ENCODE assay signal across 16 mouse cellular contexts in genomic region chr11:101182771-101183517, GRCm38 (mm10). TPM values are rescaled to one million over a fixed set of nuclear protein-coding genes. Genes with fewer than 3 reads are reported as not detected.
DNase-seq lines count a peak whose midpoint lies in the region; ATAC-seq and TF ChIP-seq lines count a peak whose summit lies in the region.
"Had no signal": no experiment of that assay in that cellular context is flagged by ENCODE, and none has a peak within 500 bp of the region (broad histone marks: within the 10 kb centered on the region; RNA-seq: fewer than 3 reads in every experiment).

No protein-coding gene starts in this region.

- no peaks in the 10 kb centered on the region for H3K36me3 ChIP-seq in limb, embryonic 13.5 days
- no peaks in the 10 kb centered on the region for H3K36me3 ChIP-seq in limb, embryonic 10.5 days
- no peaks in the 10 kb centered on the region; the same call in 1 of the 2 replicates for H3K36me3 ChIP-seq in liver, postnatal 0 days (replicated peaks; ENCODE audit: insufficient read depth, low read length)
- H3K36me3 ChIP-seq: neural tube, embryonic 12.5 days had no signal

- H3K27ac ChIP-seq in limb, embryonic 13.5 days: no peak overlapping the region
- H3K27ac ChIP-seq in limb, embryonic 10.5 days: no peak overlapping the region
- H3K27ac ChIP-seq in liver, postnatal 0 days (ENCODE audit: low read depth): no peak overlapping the region
- H3K27ac ChIP-seq: heart, adult 2 months; neural tube, embryonic 12.5 days had no signal

- 75% methylated on average over 14 of the region's 14 CpGs for WGBS in limb, embryonic 13.5 days
- WGBS in limb, embryonic 10.5 days: 83% methylated on average over 14 of the region's 14 CpGs
- WGBS in liver, postnatal 0 days (ENCODE audit: insufficient replicate concordance): 78% methylated on average over 14 of the region's 14 CpGs

- no peak for TF ChIP-seq CTCF in liver, postnatal 0 days (IDR thresholded peaks at IDR 0.05; ENCODE audit: low read depth)

- H3K27me3 ChIP-seq in limb, embryonic 13.5 days: peaks cover 29% of the 10 kb centered on the region
- H3K27me3 ChIP-seq in limb, embryonic 10.5 days (ENCODE audit: low read depth, poor library complexity, severe bottlenecking): peaks cover 45% of the 10 kb centered on the region
- H3K27me3 ChIP-seq in liver, postnatal 0 days (ENCODE audit: insufficient read depth, low read length): peaks cover 1% of the 10 kb centered on the region

- no peak overlapping the region for H3K4me2 ChIP-seq in limb, embryonic 13.5 days (replicated peaks)
- no peak overlapping the region for H3K4me2 ChIP-seq in liver, postnatal 0 days (ENCODE audit: low read depth, low read length)
- H3K4me2 ChIP-seq: liver, embryonic 11.5 days; lung, embryonic 14.5 days; neural tube, embryonic 12.5 days had no signal

- H3K4me1 ChIP-seq in limb, embryonic 13.5 days: 0 out of 2 replicates have a peak, but pooled peaks cover 3% of the 10 kb centered on the region
- peaks cover 8% of the 10 kb centered on the region for H3K4me1 ChIP-seq in limb, embryonic 10.5 days
- 0 out of 2 replicates have a peak, but pooled peaks cover 2% of the 10 kb centered on the region for H3K4me1 ChIP-seq in liver, postnatal 0 days (ENCODE audit: insufficient read depth)

- no peaks in the 10 kb centered on the region for H3K9me3 ChIP-seq in limb, embryonic 13.5 days
- H3K9me3 ChIP-seq in limb, embryonic 10.5 days (replicated peaks): no peaks in the 10 kb centered on the region
- no peaks in the 10 kb centered on the region for H3K9me3 ChIP-seq in liver, postnatal 0 days (ENCODE audit: low read length)
- H3K9me3 ChIP-seq: neural tube, embryonic 12.5 days had no signal

- H3K4me3 ChIP-seq in limb, embryonic 13.5 days: no peak overlapping the region
- no peak overlapping the region for H3K4me3 ChIP-seq in limb, embryonic 10.5 days
- no peak overlapping the region for H3K4me3 ChIP-seq in liver, postnatal 0 days (ENCODE audit: low read depth, low read length)
- H3K4me3 ChIP-seq: heart, adult 2 months; neural tube, embryonic 12.5 days had no signal

- ATAC-seq in cerebellum, adult (ENCODE audit: insufficient number of reproducible peaks, low FRiP score, low TSS enrichment): no peak
- no peak for ATAC-seq in limb, embryonic 13.5 days (ENCODE audit: low FRiP score, low read depth)
- no peak for ATAC-seq in liver, postnatal 0 days

- intact Hi-C loops in heart, postnatal 10 days (cut with DNase I): loop anchor here (5.0 kb wide), 1 partner anchor 201 kb away; no protein-coding TSS in a partner anchor
- intact Hi-C loops in heart, postnatal 36 days (cut with DNase I): loop anchor here (5.0 kb wide), 1 partner anchor 291 kb away; no protein-coding TSS in a partner anchor

- peak overlapping the region; percentile 39; the same call in 1 of the 2 replicates for H3K9ac ChIP-seq in limb, embryonic 13.5 days
- no peak overlapping the region for H3K9ac ChIP-seq in liver, postnatal 0 days (replicated peaks)
- H3K9ac ChIP-seq: lung, embryonic 14.5 days; neural tube, embryonic 12.5 days had no signal

- no peak for TF ChIP-seq EP300 in liver, postnatal 0 days (IDR thresholded peaks at IDR 0.05; ENCODE audit: low read depth)

- peak; percentile 66 for DNase-seq in cerebellum, adult 9-11 months
- DNase-seq in heart, postnatal 10 days: peak; percentile 58 to 65
- DNase-seq in heart, postnatal 36 days: no peak
- no peak for DNase-seq in limb, embryonic 10.5 days (ENCODE audit: low spot score)
- DNase-seq in cerebellum, postnatal 25 days: peak; percentile 55 to 63
- no peak for DNase-seq in liver, postnatal 0 days
- DNase-seq: adrenal gland, adult 2 months; gastrocnemius, postnatal 10 days; heart, adult 2 months; lung, embryonic 14.5 days; lung, postnatal 4 days; right cerebral cortex, postnatal 14 days had no signal

RNA-seq across cellular contexts. Expression of gene Ccr10, which starts 7.7 kb away (rescaled TPM):
- total RNA-seq in heart, postnatal 10 days (2021): under 1 TPM; 0.14 to 0.20 TPM
- under 1 TPM in 1 of 2 experiments, not detected in 1; 0.24 TPM for total RNA-seq in heart, postnatal 36 days (2021)
- 0.10 TPM in 1 of 2 replicates, not detected in the other for polyA plus RNA-seq in limb, embryonic 13.5 days (2015; fragmentation: Nextera tagmentation; extraction: Ambion mirVana)
- polyA plus RNA-seq in limb, embryonic 10.5 days (2016; fragmentation: Nextera tagmentation; extraction: Ambion mirVana): not detected in 2 replicates
- polyA plus RNA-seq in liver, postnatal 0 days (2015; fragmentation: Nextera tagmentation; extraction: Ambion mirVana): 0.09 TPM in 2 replicates
- total RNA-seq: gastrocnemius, postnatal 10 days; heart, adult 2 months had no signal

RNA-seq across cellular contexts. Expression of gene Plekhh3, which starts 11.8 kb away (rescaled TPM):
- total RNA-seq in heart, postnatal 10 days (2021): 10 to 100 TPM; 23.6 to 28.3 TPM
- total RNA-seq in heart, postnatal 36 days (2021): 10 to 100 TPM; 25.0 to 27.7 TPM
- 6.6 and 7.3 TPM in 2 replicates for polyA plus RNA-seq in limb, embryonic 13.5 days (2015; fragmentation: Nextera tagmentation; extraction: Ambion mirVana)
- 1.9 and 3.0 TPM in 2 replicates for polyA plus RNA-seq in limb, embryonic 10.5 days (2016; fragmentation: Nextera tagmentation; extraction: Ambion mirVana)
- polyA plus RNA-seq in liver, postnatal 0 days (2015; fragmentation: Nextera tagmentation; extraction: Ambion mirVana): 1.6 and 3.4 TPM in 2 replicates

RNA-seq across cellular contexts. Expression of gene Cntnap1, which starts 12.6 kb away (rescaled TPM):
- total RNA-seq in heart, postnatal 10 days (2021): 1 to 10 TPM; 1.8 to 2.1 TPM
- total RNA-seq in heart, postnatal 36 days (2021): 1 to 10 TPM; 1.5 to 1.7 TPM
- 0.27 and 0.46 TPM in 2 replicates for polyA plus RNA-seq in limb, embryonic 13.5 days (2015; fragmentation: Nextera tagmentation; extraction: Ambion mirVana)
- 0.04 and 0.09 TPM in 2 replicates for polyA plus RNA-seq in limb, embryonic 10.5 days (2016; fragmentation: Nextera tagmentation; extraction: Ambion mirVana)
- 1.4 and 1.5 TPM in 2 replicates for polyA plus RNA-seq in liver, postnatal 0 days (2015; fragmentation: Nextera tagmentation; extraction: Ambion mirVana)

RNA-seq across cellular contexts. Expression of gene Tubg2, which starts 27.2 kb away (rescaled TPM):
- 1 to 10 TPM; 3.4 to 3.5 TPM for total RNA-seq in heart, postnatal 10 days (2021)
- total RNA-seq in heart, postnatal 36 days (2021): 1 to 10 TPM; 3.7 to 3.9 TPM
- 7.3 and 7.4 TPM in 2 replicates for polyA plus RNA-seq in limb, embryonic 13.5 days (2015; fragmentation: Nextera tagmentation; extraction: Ambion mirVana)
- 2.5 and 3.0 TPM in 2 replicates for polyA plus RNA-seq in limb, embryonic 10.5 days (2016; fragmentation: Nextera tagmentation; extraction: Ambion mirVana)
- 0.12 and 0.22 TPM in 2 replicates for polyA plus RNA-seq in liver, postnatal 0 days (2015; fragmentation: Nextera tagmentation; extraction: Ambion mirVana)

RNA-seq across cellular contexts. Expression of gene Ezh1, which starts 43.3 kb away (rescaled TPM):
- 10 to 100 TPM; 20.5 to 22.5 TPM for total RNA-seq in heart, postnatal 10 days (2021)
- 10 to 100 TPM; 34.8 to 36.7 TPM for total RNA-seq in heart, postnatal 36 days (2021)
- 14.6 and 17.5 TPM in 2 replicates for polyA plus RNA-seq in limb, embryonic 13.5 days (2015; fragmentation: Nextera tagmentation; extraction: Ambion mirVana)
- 10.1 and 13.6 TPM in 2 replicates for polyA plus RNA-seq in limb, embryonic 10.5 days (2016; fragmentation: Nextera tagmentation; extraction: Ambion mirVana)
- polyA plus RNA-seq in liver, postnatal 0 days (2015; fragmentation: Nextera tagmentation; extraction: Ambion mirVana): 4.2 and 5.0 TPM in 2 replicates

Comparison
In these comparisons a context has a peak if more than half of its experiments do, and no peak if none do; other contexts are left out.
1. DNase-seq: peak in cerebellum, adult 9-11 months (single experiment), heart, postnatal 10 days (2 of 2) and cerebellum, postnatal 25 days (2 of 2); none in heart, postnatal 36 days (0 of 2), limb, embryonic 10.5 days (single experiment) and liver, postnatal 0 days (single experiment).